Mouse (Mus musculus) limb, embryonic 15.5 days (tissue): ENCODE data around the gene Tspyl4. TPM values are rescaled to one million over a fixed set of nuclear protein-coding genes. Genes with fewer than 3 reads are reported as not detected.
A peak's percentile ranks its signal among the peaks of the same experiment; 100 is the strongest.
"Not testable (repeated sequence)": the region's sequence is repeated elsewhere in the genome, so short reads cannot be mapped to it uniquely, and the experiment has no call there.

Experiments used
- ATAC-seq: fragments of 200-750 bp; cut with Nextera tagmentation; 2 replicates; pipeline ENCODE4 v1.8.0; 2017; ENCODE audit warnings: low read depth, moderate TSS enrichment; ENCODE audit not compliant: insufficient number of reproducible peaks, low FRiP score, low TSS enrichment
- H3K27ac ChIP-seq: fragments of 300-500 bp; sonication (generic); 2 replicates; pipeline ENCODE4 v1.5.1; 2015; ENCODE audit warnings: moderate library complexity, mild to moderate bottlenecking, inconsistent platforms
- H3K27me3 ChIP-seq: fragments of 300-500 bp; sonication (generic); 2 replicates; pipeline ENCODE4 v1.6.1; 2015; ENCODE audit warnings: inconsistent platforms
- H3K36me3 ChIP-seq: fragments of 300-500 bp; sonication (generic); 2 replicates; pipeline ENCODE4 v1.6.1; 2015; ENCODE audit warnings: inconsistent platforms
- H3K4me1 ChIP-seq: fragments of 300-500 bp; sonication (generic); 2 replicates; pipeline ENCODE4 v1.6.1; 2015; ENCODE audit warnings: inconsistent platforms
- H3K4me2 ChIP-seq: fragments of 300-500 bp; sonication (generic); 2 replicates; pipeline ENCODE4 v1.6.1; 2015; ENCODE audit warnings: mild to moderate bottlenecking, inconsistent platforms
- H3K4me3 ChIP-seq: fragments of 300-500 bp; sonication (generic); 2 replicates; pipeline ENCODE4 v1.5.1; 2015; ENCODE audit warnings: mild to moderate bottlenecking, inconsistent platforms
- H3K9ac ChIP-seq: fragments of 300-500 bp; sonication (generic); 2 replicates; pipeline ENCODE4 v1.6.1; 2015; ENCODE audit warnings: inconsistent platforms
- H3K9me3 ChIP-seq: fragments of 300-500 bp; sonication (generic); 2 replicates; pipeline ENCODE4 v1.6.1; 2016; ENCODE audit warnings: inconsistent platforms
- WGBS: fragments of 180-500 bp; shearing (Covaris S2); methylation state at CpG from one replicate; pipeline ENCODE4 v1.1.7; 2015; 5-methylcytosine and 5-hydroxymethylcytosine counted together
- polyA plus RNA-seq: library from polyadenylated mRNA; unstranded; fragments of >200 nt; fragmentation: Nextera tagmentation; extraction: Ambion mirVana; gene quantifications from 2 replicates; pipeline ENCODE4 v1.2.1, GENCODE M21; 2015

Tspyl4 gene
- polyA plus RNA-seq = 15.3 and 17.0 TPM in 2 replicates

DNA sequence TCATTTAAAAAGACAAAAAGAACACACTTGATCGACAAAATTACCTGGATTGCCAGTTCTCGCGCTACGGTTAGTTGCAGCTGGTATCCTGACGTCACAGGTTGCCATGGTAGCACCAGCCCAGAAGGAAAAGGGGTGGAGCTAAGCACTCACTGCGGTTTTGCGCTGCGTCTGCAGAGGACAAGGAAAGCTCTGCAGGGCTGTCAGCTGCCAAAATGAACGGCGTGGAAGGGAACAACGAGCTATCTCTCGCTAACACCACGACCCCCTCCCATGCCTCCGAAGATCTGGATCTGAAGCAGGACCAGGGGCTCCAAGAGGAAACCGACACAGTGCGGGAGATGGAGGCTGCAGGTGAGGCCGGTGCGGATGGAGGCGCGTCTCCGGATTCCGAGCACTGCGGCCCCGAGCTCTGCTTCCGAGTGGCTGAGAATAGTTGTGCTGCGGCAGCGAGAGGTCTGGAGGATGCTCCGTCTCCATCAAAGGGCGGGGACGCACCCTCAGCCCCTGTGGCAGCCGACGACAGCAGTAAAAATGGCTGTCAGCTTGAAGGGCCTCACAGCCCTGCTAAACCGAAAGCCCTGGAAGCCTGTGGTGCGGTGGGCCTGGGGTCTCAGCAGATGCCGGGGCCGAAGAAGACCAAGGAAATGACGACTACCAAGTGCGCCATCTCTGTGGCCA lies at the start of gene Tspyl4:
TSS of gene Tspyl4 (plus strand) at position 144 of the 681 bp plus-strand sequence.
- WGBS = under 1% methylated on average over 38 of the region's 38 CpGs
- ATAC-seq = peak; percentile 93
- Histone ChIP-seq H3K4me3 (peak within 1 kb of the TSS; percentile 71), H3K4me2 (peak within 1 kb of the TSS; percentile 72), H3K9me3 (no peaks in the 10 kb centered on the region), H3K4me1 (peaks cover 29% of the 10 kb centered on the region), H3K27me3 (no peaks in the 10 kb centered on the region), H3K27ac (peak within 1 kb of the TSS; percentile 86), H3K36me3 (no peaks in the 10 kb centered on the region), H3K9ac (peak within 1 kb of the TSS; percentile 55)

DNA sequence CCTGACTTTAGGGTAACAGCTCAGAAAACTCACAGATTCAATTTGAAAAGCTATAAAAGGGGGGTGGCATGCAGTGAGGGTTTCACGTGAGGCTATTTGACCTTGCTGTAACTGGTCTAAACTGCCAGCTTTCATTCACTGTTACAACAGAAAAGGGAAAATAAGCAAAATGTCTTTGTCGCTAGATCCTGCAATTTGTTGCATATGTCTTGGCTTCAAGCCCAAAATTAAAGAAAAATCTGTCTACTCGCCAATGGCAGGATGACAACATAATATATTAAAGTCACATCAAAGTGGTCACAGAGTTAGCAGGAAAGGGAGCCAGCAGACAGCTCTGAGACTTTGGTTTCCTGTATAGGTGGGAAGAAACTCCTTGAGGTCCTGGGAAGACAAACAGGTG lies 49.5 kb upstream of the Tspyl4 start:
- Histone ChIP-seq H3K27me3 (no peaks in the 10 kb centered on the region), H3K4me2 (no peak overlapping the region), H3K27ac (0 out of 2 replicates have a peak overlapping the region, but pooled peaks have one; percentile 8), H3K36me3 (no peaks in the 10 kb centered on the region), H3K9me3 (no peaks in the 10 kb centered on the region), H3K4me1 (peaks cover 6% of the 10 kb centered on the region; the same call in 1 of the 2 replicates), H3K9ac (no peak overlapping the region), H3K4me3 (no peak overlapping the region)
- 13% methylated on average over 3 of the region's 3 CpGs for WGBS
- no peak for ATAC-seq

DNA sequence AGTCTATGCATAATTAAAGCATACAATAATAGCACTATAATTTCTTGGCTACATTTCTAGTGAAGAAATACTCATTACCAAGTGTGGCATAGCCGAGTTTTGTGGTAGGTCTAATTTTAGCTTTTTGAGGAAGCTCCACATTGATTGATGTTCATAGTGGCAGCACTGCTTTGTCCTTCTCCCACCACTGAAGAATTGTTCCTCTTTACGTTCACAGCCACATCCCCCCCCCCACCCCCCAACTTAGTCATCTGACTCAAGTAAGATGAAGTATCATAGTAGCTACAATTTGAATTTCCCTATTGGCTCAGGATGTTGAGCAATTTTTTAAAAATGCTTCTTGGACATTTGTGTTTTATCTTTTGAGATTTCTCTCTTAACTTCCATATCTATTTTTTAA lies 47.6 kb upstream of the Tspyl4 start:
- WGBS = 61% methylated on average over 2 of the region's 2 CpGs
- ATAC-seq = no peak

DNA sequence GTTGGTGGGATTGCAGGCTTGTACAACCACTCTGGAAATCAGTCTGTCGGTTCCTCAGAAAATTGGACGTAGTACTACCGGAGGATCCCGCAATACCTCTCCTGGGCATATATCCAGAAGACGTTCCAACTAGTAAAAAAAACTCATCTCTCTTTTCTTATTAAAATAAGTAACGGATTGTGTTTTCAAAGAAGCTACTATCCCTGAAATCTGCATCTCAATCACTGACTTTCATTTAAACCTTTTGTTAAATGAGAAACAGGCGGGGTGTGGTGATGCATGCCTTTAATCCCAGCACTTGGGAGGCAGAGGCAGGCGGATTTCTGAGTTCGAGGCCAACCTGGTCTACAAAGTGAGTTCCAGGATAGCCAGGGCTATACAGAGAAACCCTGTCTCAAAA lies 44.4 kb upstream of the Tspyl4 start:
- H3K27ac ChIP-seq, H3K27me3 ChIP-seq, H3K9ac ChIP-seq, H3K4me3 ChIP-seq, H3K4me1 ChIP-seq, ATAC-seq, H3K36me3 ChIP-seq, H3K4me2 ChIP-seq, H3K9me3 ChIP-seq: not testable (repeated sequence)
- 90% methylated on average over 9 of the region's 9 CpGs for WGBS

More for the DNA sequence above, 47.6 kb upstream of the Tspyl4 start:
- Histone ChIP-seq H3K4me1 (peaks cover 6% of the 10 kb centered on the region; the same call in 1 of the 2 replicates), H3K9ac (no peak overlapping the region), H3K27ac (no peak overlapping the region), H3K4me3 (no peak overlapping the region), H3K9me3 (no peaks in the 10 kb centered on the region), H3K36me3 (no peaks in the 10 kb centered on the region), H3K27me3 (no peaks in the 10 kb centered on the region), H3K4me2 (no peak overlapping the region)

DNA sequence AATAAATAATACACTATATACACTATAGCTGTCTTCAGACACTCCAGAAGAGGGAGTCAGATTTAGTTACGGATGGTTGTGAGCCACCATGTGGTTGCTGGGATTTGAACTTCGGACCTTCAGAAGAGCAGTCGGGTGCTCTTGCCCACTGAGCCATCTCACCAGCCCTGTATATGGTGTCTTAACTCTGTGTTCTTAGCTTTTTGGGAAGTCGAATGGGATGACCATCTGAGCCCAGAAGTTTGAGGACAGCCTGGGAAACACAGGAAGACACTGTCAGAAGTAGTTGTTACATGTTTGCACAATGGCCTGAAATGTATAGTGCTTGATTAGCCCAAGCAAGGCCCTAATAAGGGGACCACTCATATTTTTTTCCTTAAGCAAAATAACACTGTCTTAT lies 32.1 kb upstream of the Tspyl4 start:
- H3K27ac ChIP-seq = no peak overlapping the region
- 87% methylated on average over 4 of the region's 4 CpGs for WGBS
- no peaks in the 10 kb centered on the region for H3K36me3 ChIP-seq
- no peaks in the 10 kb centered on the region for H3K27me3 ChIP-seq
- no peak for ATAC-seq
- no peak overlapping the region for H3K4me2 ChIP-seq
- H3K9ac ChIP-seq = no peak overlapping the region
- no peaks in the 10 kb centered on the region for H3K4me1 ChIP-seq
- H3K9me3 ChIP-seq = no peaks in the 10 kb centered on the region
- H3K4me3 ChIP-seq = no peak overlapping the region

DNA sequence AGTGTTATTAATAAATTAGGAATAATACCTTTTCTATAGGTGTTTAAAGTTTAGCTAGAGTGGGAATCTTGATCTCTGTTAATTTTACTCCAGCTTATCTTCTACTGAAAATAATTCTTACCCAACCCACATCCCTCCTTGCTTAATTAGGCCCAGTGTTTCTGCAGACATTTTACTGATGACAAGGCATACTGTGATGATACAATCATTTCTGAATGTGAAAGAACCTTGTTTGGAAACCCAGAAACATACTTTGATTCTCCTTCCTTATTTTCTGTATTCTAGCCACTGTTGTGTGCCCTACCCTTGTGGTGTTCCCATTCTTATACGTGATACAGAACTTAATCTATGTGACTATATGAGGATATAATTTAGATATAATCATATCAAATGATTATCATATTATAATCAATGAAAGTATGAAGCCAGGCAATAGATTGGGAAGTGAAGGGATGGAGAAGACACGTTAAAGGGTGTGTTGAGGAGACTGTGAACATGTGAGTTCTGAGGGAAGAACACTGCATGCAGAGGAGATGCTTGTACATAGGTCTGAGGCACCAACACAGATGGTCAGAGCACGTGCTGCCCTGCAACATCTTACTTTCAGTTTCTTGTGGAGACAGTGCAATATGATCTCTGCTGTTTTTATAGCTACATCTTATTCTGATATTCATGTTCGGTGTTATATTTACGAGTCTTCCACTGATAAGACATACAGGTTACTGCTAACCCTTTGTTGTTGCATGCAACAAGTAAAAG lies 29.8 kb upstream of the Tspyl4 start:
- H3K4me2 ChIP-seq = no peak overlapping the region
- H3K36me3 ChIP-seq = no peaks in the 10 kb centered on the region
- H3K4me1 ChIP-seq = 0 out of 2 replicates have a peak, but pooled peaks cover 2% of the 10 kb centered on the region
- WGBS = 73% methylated on average over 5 of the region's 5 CpGs
- no peak for ATAC-seq
- H3K27ac ChIP-seq = no peak overlapping the region
- no peaks in the 10 kb centered on the region for H3K9me3 ChIP-seq
- H3K27me3 ChIP-seq = no peaks in the 10 kb centered on the region
- no peak overlapping the region for H3K9ac ChIP-seq
- no peak overlapping the region for H3K4me3 ChIP-seq

DNA sequence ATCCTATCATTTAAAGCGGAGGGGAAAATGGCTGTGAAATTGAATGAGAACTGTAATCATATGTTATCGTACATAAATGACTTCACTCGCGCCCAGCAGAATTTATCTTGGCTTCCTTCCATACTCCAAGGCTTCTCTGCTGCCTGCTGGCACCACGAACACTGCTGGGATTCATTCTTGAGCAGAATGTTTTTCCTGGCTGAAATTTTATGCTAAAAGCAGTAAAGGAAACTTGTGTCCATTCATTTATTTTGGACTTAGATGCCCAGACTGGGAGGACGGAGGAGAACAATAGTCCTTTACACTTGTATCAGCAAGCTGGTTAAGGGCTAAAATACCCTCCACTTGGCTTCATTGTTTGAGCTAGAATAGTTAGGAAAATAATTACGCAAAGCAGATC lies 25.6 kb upstream of the Tspyl4 start:
- 43% methylated on average over 7 of the region's 7 CpGs for WGBS
- 0 out of 2 replicates have a peak, but pooled peaks have one; percentile 30 for ATAC-seq
- H3K4me3 ChIP-seq = no peak overlapping the region

DNA sequence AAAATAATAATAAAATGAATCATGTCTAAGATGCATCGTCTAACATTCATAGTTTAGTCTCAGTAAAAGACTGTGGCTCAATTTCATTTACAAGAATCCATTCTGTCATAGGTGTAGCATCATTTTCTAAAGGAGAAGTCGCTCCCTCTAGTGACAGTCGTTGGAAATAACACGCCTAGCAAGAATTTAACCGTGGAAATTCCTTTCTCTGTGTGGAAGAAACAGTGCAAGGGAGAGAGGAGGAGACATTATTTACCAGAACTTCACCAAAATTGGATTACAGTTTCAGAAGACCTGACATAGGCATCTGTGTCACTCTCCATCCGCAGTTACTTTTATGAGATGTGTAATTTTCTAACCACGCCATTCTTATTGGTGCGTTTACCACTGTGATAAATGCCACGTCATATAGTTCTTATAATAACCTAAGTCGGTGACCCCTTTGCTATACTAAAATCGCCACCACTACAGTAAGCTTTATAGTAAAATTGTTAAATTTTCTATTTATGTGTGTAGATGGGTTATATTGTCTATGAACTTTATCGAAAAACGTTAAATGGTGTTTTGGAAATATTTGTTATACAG lies 16.6 kb upstream of the Tspyl4 start:
- H3K27me3 ChIP-seq = no peaks in the 10 kb centered on the region
- H3K4me3 ChIP-seq = peak overlapping the region; percentile 23
- H3K9me3 ChIP-seq = no peaks in the 10 kb centered on the region
- WGBS = 23% methylated on average over 13 of the region's 13 CpGs
- no peak overlapping the region for H3K27ac ChIP-seq
- H3K9ac ChIP-seq = no peak overlapping the region
- peak overlapping the region; percentile 43 for H3K4me2 ChIP-seq
- ATAC-seq = no peak
- H3K4me1 ChIP-seq = peaks cover 21% of the 10 kb centered on the region
- no peaks in the 10 kb centered on the region for H3K36me3 ChIP-seq

More for the DNA sequence above, 25.6 kb upstream of the Tspyl4 start:
- H3K9me3 ChIP-seq = no peaks in the 10 kb centered on the region
- no peak overlapping the region for H3K4me2 ChIP-seq
- 0 out of 2 replicates have a peak, but pooled peaks cover 2% of the 10 kb centered on the region for H3K4me1 ChIP-seq
- H3K27ac ChIP-seq = peak overlapping the region; percentile 63
- H3K36me3 ChIP-seq = no peaks in the 10 kb centered on the region
- H3K9ac ChIP-seq = no peak overlapping the region
- no peaks in the 10 kb centered on the region for H3K27me3 ChIP-seq

DNA sequence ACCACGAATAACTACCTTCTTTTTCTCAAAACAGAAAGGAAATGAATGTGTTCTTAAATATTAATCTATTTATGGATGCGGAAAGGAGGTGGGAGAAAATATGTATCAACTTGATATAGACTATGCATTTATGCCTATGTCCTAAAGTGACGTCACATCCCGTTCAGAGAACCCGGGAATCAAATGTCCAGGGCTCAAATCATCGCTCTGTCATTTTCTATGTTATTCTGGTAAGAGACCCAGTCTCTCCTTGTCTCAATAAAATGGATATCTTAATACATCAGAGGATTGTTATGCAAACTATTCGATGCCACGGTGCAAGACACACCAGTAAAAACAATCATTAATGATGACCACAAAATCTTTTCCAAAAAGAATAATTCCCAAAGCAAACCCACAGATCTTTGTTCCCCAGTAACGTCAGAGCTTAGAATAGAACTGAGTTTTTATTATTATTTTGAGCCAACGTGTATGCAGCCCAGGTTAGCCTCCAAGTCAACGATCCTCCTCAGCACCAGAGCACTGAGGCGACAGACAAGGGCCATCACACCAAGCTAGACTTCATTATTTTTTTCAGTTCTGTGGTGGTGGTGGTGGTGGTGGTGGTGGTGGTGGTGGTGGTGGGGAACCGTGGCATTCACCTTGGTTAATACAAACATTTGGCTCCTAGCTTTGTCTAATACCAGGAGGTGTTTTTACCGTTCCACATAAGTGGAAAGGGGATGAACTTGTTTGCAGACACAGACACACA lies 15.9 kb upstream of the Tspyl4 start:
- 19% methylated on average over 14 of the region's 14 CpGs for WGBS
- Histone ChIP-seq H3K36me3 (no peaks in the 10 kb centered on the region), H3K4me2 (peak overlapping the region; percentile 57), H3K9me3 (no peaks in the 10 kb centered on the region), H3K9ac (peak overlapping the region; percentile 92; the same call in 1 of the 2 replicates), H3K27ac (peak overlapping the region; percentile 75), H3K4me3 (peak overlapping the region; percentile 96), H3K27me3 (no peaks in the 10 kb centered on the region), H3K4me1 (peaks cover 21% of the 10 kb centered on the region)
- ATAC-seq = peak; percentile 15; the same call in 1 of the 2 replicates

DNA sequence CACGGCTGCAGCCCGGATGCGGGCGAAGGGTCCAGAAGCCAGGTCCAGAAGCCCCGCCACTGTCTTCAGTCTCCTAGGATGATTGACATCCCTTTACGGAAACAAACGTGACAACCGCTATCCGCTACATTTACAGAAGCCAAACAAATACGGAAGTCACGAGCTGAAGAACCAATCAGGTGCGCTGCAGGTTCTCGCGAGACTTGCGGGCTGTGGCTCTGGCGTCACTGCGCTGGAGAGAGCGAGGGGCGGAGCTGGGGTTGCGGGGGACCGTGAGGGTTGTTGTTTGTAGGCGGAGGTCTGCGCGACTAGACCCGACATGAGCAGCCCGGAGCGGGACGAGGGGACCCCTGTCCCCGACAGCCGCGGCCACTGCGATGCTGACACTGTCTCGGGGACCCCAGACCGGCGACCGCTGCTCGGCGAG lies 15.3 kb upstream of the Tspyl4 start, which contains the start of gene Tspyl1:
TSS of gene Tspyl1 (plus strand) at position 229 of the 427 bp plus-strand sequence.
- peak; percentile 94 for ATAC-seq
- H3K4me1 ChIP-seq = peaks cover 21% of the 10 kb centered on the region
- peak within 1 kb of the TSS; percentile 92 for H3K9ac ChIP-seq
- peak within 1 kb of the TSS; percentile 57 for H3K4me2 ChIP-seq
- H3K36me3 ChIP-seq = peaks cover under 1% of the 10 kb centered on the region; the same call in 1 of the 2 replicates
- under 1% methylated on average over 38 of the region's 38 CpGs for WGBS
- H3K27me3 ChIP-seq = no peaks in the 10 kb centered on the region
- peak within 1 kb of the TSS; percentile 96 for H3K4me3 ChIP-seq
- H3K9me3 ChIP-seq = no peaks in the 10 kb centered on the region
- H3K27ac ChIP-seq = peak within 1 kb of the TSS; percentile 90
